Mouse (Mus musculus) lung, postnatal 14 days (tissue): ENCODE measurements around the gene Manba.
A peak's percentile ranks its signal among the peaks of the same experiment; 100 is the strongest.

Source experiments
- DNase-seq: peaks from one replicate; pipeline ENCODE4 v3.0.0; 2021

The Manba gene

GRCm38 (mm10) chr3:135586471-135586880 is 101.1 kb downstream of the Manba start:
- DNase-seq, result no peak

GRCm38 (mm10) chr3:135590471-135590870 is 105.1 kb downstream of the Manba start:
- no peak for DNase-seq

- DNase-seq, result no peak
Observed at GRCm38 (mm10) chr3:135591376-135591775, 106.0 kb downstream of the Manba start.

GRCm38 (mm10) chr3:135592011-135592410 is 106.6 kb downstream of the Manba start:
- DNase-seq, result no peak

GRCm38 (mm10) chr3:135594238-135594917 is 109.0 kb downstream of the Manba start:
- DNase-seq, result peak; percentile 43

- peak; percentile 37 for DNase-seq
Observed at GRCm38 (mm10) chr3:135597014-135597413, 111.6 kb downstream of the Manba start.

GRCm38 (mm10) chr3:135598355-135598754 is 112.9 kb downstream of the Manba start:
- DNase-seq, result no peak

- DNase-seq, result no peak
Observed at GRCm38 (mm10) chr3:135602731-135603130, 117.3 kb downstream of the Manba start.

GRCm38 (mm10) chr3:135604626-135605417 is 119.4 kb downstream of the Manba start:
- DNase-seq, result no peak

GRCm38 (mm10) chr3:135605474-135605873 is 120.1 kb downstream of the Manba start:
- DNase-seq, result no peak

GRCm38 (mm10) chr3:135606592-135606991 is 121.2 kb downstream of the Manba start:
- DNase-seq, result no peak

GRCm38 (mm10) chr3:135607021-135607420 is 121.6 kb downstream of the Manba start:
- DNase-seq, result no peak

GRCm38 (mm10) chr3:135607660-135608473 is 122.5 kb downstream of the Manba start:
- peak; percentile 40 for DNase-seq

- no peak for DNase-seq
Observed at GRCm38 (mm10) chr3:135610221-135610620, 124.8 kb downstream of the Manba start.

- DNase-seq, result no peak
Observed at GRCm38 (mm10) chr3:135614376-135614775, 129.0 kb downstream of the Manba start.

GRCm38 (mm10) chr3:135616730-135617129 is 131.3 kb downstream of the Manba start:
- no peak for DNase-seq
